Mouse (Mus musculus) embryonic facial prominence, embryonic 12.5 days (tissue): ENCODE data around the gene Eif2b3. TPM values are rescaled to one million over a fixed set of nuclear protein-coding genes. Genes with fewer than 3 reads are reported as not detected.

Source experiments
- ATAC-seq: fragments of 200-750 bp; cut with Nextera tagmentation; 2 replicates; pipeline ENCODE4 v1.8.0; 2017; ENCODE audit not compliant: insufficient number of reproducible peaks, insufficient read depth, low FRiP score, low TSS enrichment
- H3K27ac ChIP-seq: fragments of 300-500 bp; sonication (generic); 2 replicates; pipeline ENCODE4 v1.5.1; 2016; ENCODE audit warnings: mild to moderate bottlenecking
- H3K27me3 ChIP-seq: fragments of 300-500 bp; sonication (generic); 2 replicates; pipeline ENCODE4 v1.6.1; 2016; ENCODE audit warnings: mild to moderate bottlenecking, moderate library complexity
- H3K36me3 ChIP-seq: fragments of 300-500 bp; sonication (generic); 2 replicates; pipeline ENCODE4 v1.6.1; 2016; ENCODE audit warnings: mild to moderate bottlenecking
- H3K4me1 ChIP-seq: fragments of 300-500 bp; sonication (generic); 2 replicates; pipeline ENCODE4 v1.6.1; 2016
- H3K4me2 ChIP-seq: fragments of 300-500 bp; sonication (generic); replicated peaks from 2 replicates; pipeline ENCODE4 v1.6.1; 2016; ENCODE audit warnings: mild to moderate bottlenecking, moderate library complexity
- H3K4me3 ChIP-seq: fragments of 300-500 bp; sonication (generic); 2 replicates; pipeline ENCODE4 v1.5.1; 2016; ENCODE audit warnings: mild to moderate bottlenecking
- H3K9ac ChIP-seq: fragments of 300-500 bp; sonication (generic); 2 replicates; pipeline ENCODE4 v1.6.1; 2016; ENCODE audit warnings: mild to moderate bottlenecking, moderate library complexity
- H3K9me3 ChIP-seq: fragments of 300-500 bp; sonication (generic); 2 replicates; pipeline ENCODE4 v1.6.1; 2016; ENCODE audit warnings: mild to moderate bottlenecking, moderate library complexity
- WGBS: fragments of 180-500 bp; shearing (Covaris S2); methylation state at CpG from one replicate; pipeline ENCODE4 v1.1.7; 2016; 5-methylcytosine and 5-hydroxymethylcytosine counted together
- polyA plus RNA-seq: library from polyadenylated mRNA; unstranded; fragments of >200 nt; fragmentation: Nextera tagmentation; extraction: Ambion mirVana; gene quantifications from 2 replicates; pipeline ENCODE4 v1.2.1, GENCODE M21; 2016

The Eif2b3 gene
- 43.8 and 45.5 TPM in 2 replicates for polyA plus RNA-seq

DNA sequence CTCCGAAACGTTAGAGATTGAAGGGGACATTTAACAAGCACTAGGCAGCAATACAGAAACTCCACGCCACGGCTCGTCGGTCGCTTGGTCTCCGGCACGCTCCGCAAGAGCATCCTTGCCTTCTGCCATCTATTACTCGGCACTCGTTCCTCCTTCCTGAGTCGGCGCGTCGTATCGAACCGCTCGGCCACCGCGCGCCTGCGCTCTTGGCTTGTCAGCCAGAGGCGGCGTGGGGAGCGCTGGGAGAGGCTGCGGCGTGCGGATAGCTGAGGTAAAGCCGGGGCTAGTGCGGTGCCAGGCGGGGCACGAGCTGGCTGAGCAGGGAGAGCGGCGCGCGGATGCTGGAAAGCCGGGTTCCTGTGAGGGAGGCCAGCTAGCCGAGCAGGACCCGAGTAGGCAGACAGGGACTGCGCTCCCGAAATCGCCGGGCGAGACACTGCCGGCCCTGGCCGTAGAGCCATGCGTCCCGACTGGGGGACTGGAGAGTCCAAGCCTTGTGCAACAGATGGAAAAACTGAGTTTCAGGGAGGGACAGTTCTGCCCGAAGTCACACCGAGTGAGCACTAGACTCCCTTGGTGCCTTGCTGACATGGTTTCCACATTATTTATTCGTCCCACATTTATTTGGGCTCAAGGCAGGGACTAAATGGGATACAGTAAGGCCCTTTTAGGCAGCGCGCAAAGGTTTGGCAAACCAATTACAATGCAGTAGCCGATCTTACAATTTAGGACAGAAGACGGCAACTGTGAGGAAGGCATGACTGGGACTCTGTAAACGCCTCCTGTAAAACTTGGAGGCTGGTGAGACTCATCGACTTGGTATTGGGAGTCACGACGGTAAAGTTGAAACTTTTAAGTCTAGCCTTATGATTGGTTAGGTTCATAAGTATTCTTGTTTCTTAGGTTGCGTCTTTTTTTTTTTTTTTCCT lies at the start of gene Eif2b3:
TSS of gene Eif2b3 (plus strand) at position 197 of the 929 bp plus-strand sequence.
- Histone ChIP-seq H3K27me3 (no peaks in the 10 kb centered on the region), H3K9me3 (no peaks in the 10 kb centered on the region), H3K9ac (peak within 1 kb of the TSS; percentile 79), H3K27ac (peak within 1 kb of the TSS; percentile 48; the same call in 1 of the 2 replicates), H3K4me3 (peak within 1 kb of the TSS; percentile 76), H3K4me2 (peak within 1 kb of the TSS; percentile 57), H3K36me3 (peaks cover 19% of the 10 kb centered on the region), H3K4me1 (peaks cover 8% of the 10 kb centered on the region)
- ATAC-seq: peak; percentile 93
- WGBS: under 1% methylated on average over 61 of the region's 61 CpGs

GRCm38 (mm10) chr4:116976503-116976902 lies 42.7 kb upstream of the Eif2b3 start:
- Histone ChIP-seq H3K27me3 (no peaks in the 10 kb centered on the region), H3K4me2 (no peak overlapping the region), H3K4me3 (no peak overlapping the region), H3K36me3 (no peaks in the 10 kb centered on the region), H3K9ac (no peak overlapping the region), H3K9me3 (no peaks in the 10 kb centered on the region), H3K27ac (no peak overlapping the region), H3K4me1 (no peaks in the 10 kb centered on the region)
- WGBS: 72% methylated on average over 2 of the region's 2 CpGs
- no peak for ATAC-seq

DNA sequence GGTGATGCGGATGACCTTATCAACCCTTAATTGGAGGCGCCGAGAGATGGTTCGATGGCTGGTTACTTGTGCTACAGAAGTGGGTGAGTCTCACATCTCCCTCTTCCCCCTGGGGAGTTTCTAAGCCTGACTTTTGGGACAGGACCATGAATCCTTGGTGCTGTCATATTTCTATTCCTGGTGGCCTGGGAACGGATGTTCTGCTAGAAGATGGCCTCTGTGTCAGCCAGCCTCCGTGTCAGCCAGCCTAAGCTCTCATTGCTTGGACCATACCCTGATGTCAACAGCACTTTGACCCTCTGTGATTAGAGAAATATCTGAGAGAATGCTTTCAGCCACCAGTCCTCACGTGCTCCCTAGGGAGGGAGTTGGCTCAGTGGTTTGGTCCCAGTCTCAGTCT lies 33.5 kb upstream of the Eif2b3 start:
- WGBS: 90% methylated on average over 7 of the region's 7 CpGs
- ATAC-seq: no peak
- H3K36me3 ChIP-seq: peaks cover 3% of the 10 kb centered on the region; the same call in 1 of the 2 replicates

DNA sequence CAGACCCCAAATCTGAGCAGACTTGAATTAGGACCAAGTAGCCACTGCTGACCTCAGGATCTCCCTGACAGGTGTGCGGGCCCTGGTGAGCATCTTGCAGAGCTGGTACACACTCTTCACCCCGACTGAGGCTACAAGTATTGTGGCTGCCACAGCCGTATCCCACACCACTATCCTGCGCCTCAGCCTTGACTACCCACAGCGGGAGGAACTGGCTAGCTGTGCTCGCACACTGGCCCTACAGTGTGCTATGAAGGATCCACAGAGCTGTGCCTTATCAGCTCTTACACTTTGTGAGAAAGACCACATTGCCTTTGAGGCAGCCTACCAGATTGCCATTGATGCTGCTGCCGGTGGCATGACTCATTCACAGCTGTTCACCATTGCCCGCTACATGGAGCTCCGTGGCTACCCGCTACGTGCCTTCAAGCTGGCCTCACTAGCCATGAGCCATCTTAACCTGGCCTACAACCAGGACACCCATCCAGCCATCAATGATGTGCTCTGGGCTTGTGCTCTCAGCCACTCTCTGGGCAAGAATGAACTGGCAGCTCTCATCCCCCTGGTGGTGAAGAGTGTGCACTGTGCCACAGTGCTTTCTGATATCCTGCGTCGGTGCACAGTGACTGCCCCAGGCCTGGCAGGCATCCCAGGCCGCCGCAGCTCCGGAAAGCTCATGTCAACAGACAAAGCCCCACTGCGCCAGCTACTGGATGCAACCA lies 32.6 kb upstream of the Eif2b3 start:
- Histone ChIP-seq H3K27ac (no peak overlapping the region), H3K9ac (no peak overlapping the region), H3K9me3 (no peaks in the 10 kb centered on the region), H3K36me3 (peaks cover 3% of the 10 kb centered on the region; the same call in 1 of the 2 replicates), H3K4me1 (no peaks in the 10 kb centered on the region), H3K4me3 (no peak overlapping the region), H3K4me2 (no peak overlapping the region), H3K27me3 (no peaks in the 10 kb centered on the region)
- WGBS: 61% methylated on average over 17 of the region's 17 CpGs
- ATAC-seq: peak; percentile 77; the same call in 1 of the 2 replicates

More for the DNA sequence above, 33.5 kb upstream of the Eif2b3 start:
- H3K4me3 ChIP-seq: no peak overlapping the region
- H3K4me1 ChIP-seq: no peaks in the 10 kb centered on the region
- no peak overlapping the region for H3K9ac ChIP-seq
- no peak overlapping the region for H3K27ac ChIP-seq
- H3K4me2 ChIP-seq: no peak overlapping the region
- H3K9me3 ChIP-seq: no peaks in the 10 kb centered on the region
- no peaks in the 10 kb centered on the region for H3K27me3 ChIP-seq

DNA sequence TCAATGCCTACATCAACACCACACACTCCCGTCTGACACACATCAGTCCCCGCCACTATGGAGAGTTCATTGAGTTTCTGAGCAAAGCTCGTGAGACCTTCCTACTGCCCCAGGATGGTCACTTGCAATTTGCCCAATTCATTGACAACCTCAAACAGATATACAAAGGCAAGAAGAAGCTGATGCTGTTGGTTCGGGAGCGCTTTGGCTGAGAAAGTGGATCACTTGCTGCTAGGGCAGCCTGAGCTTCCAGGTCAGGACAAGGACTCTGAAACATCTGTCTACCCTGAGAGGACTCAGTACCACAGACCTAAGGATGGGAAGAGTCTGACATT lies 32.1 kb upstream of the Eif2b3 start:
- no peaks in the 10 kb centered on the region for H3K9me3 ChIP-seq

GRCm38 (mm10) chr4:116989731-116990130 lies 29.5 kb upstream of the Eif2b3 start:
- no peak overlapping the region for H3K27ac ChIP-seq
- H3K4me3 ChIP-seq: no peak overlapping the region
- no peak overlapping the region for H3K4me2 ChIP-seq
- H3K9ac ChIP-seq: no peak overlapping the region
- no peaks in the 10 kb centered on the region for H3K27me3 ChIP-seq
- H3K9me3 ChIP-seq: no peaks in the 10 kb centered on the region
- 58% methylated on average over 6 of the region's 6 CpGs for WGBS
- ATAC-seq: no peak
- H3K36me3 ChIP-seq: peaks cover 3% of the 10 kb centered on the region; the same call in 1 of the 2 replicates
- H3K4me1 ChIP-seq: peaks cover 10% of the 10 kb centered on the region

More for the DNA sequence above, 32.1 kb upstream of the Eif2b3 start:
- no peak overlapping the region for H3K4me3 ChIP-seq
- H3K4me1 ChIP-seq: no peaks in the 10 kb centered on the region
- ATAC-seq: no peak
- peaks cover 3% of the 10 kb centered on the region; the same call in 1 of the 2 replicates for H3K36me3 ChIP-seq
- H3K27me3 ChIP-seq: no peaks in the 10 kb centered on the region
- no peak overlapping the region for H3K9ac ChIP-seq
- no peak overlapping the region for H3K27ac ChIP-seq
- H3K4me2 ChIP-seq: no peak overlapping the region
- WGBS: 64% methylated on average over 5 of the region's 5 CpGs

DNA sequence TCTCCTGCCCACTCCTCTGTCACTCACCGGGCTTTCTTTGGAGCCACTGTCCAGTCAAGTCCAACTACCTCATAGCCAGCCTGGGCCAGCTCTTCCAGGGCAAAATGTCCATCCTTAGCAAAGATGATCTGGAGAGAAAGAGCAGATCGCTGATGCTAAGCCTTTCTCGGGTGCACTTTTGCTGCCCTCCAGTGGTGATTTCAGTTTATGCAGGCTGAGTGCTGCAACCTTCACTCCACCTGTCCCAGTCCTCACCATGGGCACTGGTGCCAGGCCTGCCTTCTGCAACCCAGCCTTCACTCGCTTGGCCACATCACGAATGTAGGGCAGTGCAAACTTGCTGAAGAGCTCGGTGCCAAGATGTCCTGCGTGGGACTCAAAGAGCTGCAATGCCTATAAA lies 27.8 kb upstream of the Eif2b3 start:
- no peaks in the 10 kb centered on the region for H3K27me3 ChIP-seq
- H3K4me2 ChIP-seq: no peak overlapping the region
- H3K27ac ChIP-seq: no peak overlapping the region
- no peak for ATAC-seq
- no peak overlapping the region for H3K4me3 ChIP-seq
- no peak overlapping the region for H3K9ac ChIP-seq
- H3K4me1 ChIP-seq: peaks cover 19% of the 10 kb centered on the region
- peaks cover 3% of the 10 kb centered on the region; the same call in 1 of the 2 replicates for H3K36me3 ChIP-seq
- 9% methylated on average over 7 of the region's 7 CpGs for WGBS
- H3K9me3 ChIP-seq: no peaks in the 10 kb centered on the region

DNA sequence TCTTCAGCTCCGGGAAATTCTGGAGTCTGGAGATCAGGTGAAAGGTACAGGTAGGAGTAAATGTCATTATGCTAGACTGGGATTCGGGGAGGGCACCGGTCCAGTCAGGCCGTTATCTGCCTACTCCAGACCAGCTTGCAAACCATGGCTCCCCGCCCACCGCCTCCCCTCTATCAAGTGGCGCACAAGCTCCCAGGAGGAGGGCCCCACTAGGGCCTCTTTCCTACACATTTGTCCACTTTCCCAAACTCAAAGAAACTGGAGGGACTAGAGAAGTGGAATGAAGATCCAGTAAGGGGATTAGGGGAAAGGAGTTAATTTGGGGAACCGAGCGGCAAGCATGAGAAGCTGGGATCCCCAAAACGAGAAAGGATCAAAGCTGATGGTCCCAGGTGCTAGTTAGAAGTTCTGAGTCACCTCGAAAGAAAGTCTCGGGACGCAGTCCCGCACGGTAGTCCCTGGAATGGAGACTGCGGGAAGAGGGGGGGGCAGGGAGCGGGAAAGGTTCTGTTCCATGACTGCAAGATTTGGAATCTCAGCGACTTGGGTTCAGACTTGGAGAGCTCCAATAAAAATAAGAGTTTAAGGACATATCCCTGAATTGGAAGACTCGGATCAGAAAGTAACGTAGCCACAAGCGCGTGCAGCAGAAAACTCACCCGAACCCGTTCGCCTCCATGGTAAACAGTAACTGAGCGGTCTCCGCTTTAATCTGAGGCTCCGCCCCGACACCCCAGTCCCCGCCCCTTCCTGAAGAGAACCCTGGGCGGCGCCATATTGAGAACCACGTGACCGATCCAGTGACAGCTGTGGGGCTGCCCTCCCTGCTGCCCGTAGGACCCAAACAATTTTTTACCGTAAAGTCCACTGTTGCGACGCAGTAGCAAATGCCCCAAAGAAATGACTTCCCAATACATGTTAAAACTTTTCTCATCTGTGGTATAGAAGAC lies 25.3 kb upstream of the Eif2b3 start, which contains the start of gene Urod:
TSS of gene Urod (minus strand) at position 742 of the 950 bp plus-strand sequence.
- Histone ChIP-seq H3K9me3 (no peaks in the 10 kb centered on the region), H3K27me3 (no peaks in the 10 kb centered on the region), H3K9ac (peak within 1 kb of the TSS; percentile 83), H3K4me2 (peak within 1 kb of the TSS; percentile 99), H3K27ac (peak within 1 kb of the TSS; percentile 75), H3K36me3 (no peaks in the 10 kb centered on the region; the same call in 1 of the 2 replicates), H3K4me3 (peak within 1 kb of the TSS; percentile 97), H3K4me1 (peaks cover 19% of the 10 kb centered on the region)
- peak; percentile 81 for ATAC-seq
- 2% methylated on average over 38 of the region's 38 CpGs for WGBS

DNA sequence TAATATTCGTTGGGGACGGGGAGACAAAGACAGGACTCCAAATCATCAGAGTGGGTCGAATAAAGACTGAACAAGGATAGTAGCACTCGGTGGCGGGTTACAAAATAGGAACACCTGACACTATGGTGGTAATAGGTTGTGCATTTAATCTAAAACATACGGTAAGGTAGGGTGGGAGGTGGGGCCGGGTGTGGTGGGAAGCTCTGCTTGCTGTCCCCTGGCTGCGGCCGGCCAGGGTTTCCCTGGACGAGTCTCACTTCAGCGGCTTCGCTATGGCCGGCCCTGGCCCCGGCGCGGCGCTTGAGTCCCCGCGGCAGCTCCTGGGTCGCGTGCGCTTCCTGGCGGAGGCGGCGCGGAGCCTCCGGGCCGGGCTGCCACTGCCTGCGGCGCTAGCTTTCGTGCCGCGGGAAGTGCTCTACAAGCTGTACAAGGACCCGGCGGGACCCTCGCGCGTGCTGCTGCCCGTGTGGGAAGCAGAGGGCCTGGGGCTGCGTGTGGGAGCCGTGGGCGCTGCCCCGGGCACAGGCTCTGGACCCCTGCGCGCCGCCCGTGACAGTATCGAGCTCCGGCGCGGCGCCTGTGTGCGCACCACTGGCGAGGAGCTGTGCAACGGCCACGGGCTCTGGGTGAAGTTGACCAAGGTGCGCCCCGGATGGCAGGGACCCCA lies 23.9 kb upstream of the Eif2b3 start, which contains the start of gene Hectd3:
TSS of gene Hectd3 (plus strand) at position 187 of the 667 bp plus-strand sequence.
- Histone ChIP-seq H3K27ac (peak within 1 kb of the TSS; percentile 75), H3K4me1 (peaks cover 19% of the 10 kb centered on the region), H3K27me3 (no peaks in the 10 kb centered on the region), H3K36me3 (peaks cover 8% of the 10 kb centered on the region; the same call in 1 of the 2 replicates), H3K4me3 (peak within 1 kb of the TSS; percentile 97), H3K4me2 (peak within 1 kb of the TSS; percentile 99), H3K9ac (peak within 1 kb of the TSS; percentile 83), H3K9me3 (no peaks in the 10 kb centered on the region)
- WGBS: under 1% methylated on average over 58 of the region's 58 CpGs
- ATAC-seq: no peak; the same call in 1 of the 2 replicates

GRCm38 (mm10) chr4:116995798-116996135 lies 23.4 kb upstream of the Eif2b3 start:
- no peak for ATAC-seq
- under 1% methylated on average over 16 of the region's 16 CpGs for WGBS
- Histone ChIP-seq H3K27ac (peak overlapping the region; percentile 75; the same call in 1 of the 2 replicates), H3K36me3 (peaks cover 9% of the 10 kb centered on the region; the same call in 1 of the 2 replicates), H3K9me3 (no peaks in the 10 kb centered on the region), H3K4me1 (peaks cover 19% of the 10 kb centered on the region), H3K4me2 (peak overlapping the region; percentile 99), H3K9ac (peak overlapping the region; percentile 83), H3K27me3 (no peaks in the 10 kb centered on the region), H3K4me3 (peak overlapping the region; percentile 97)
